Mouse (Mus musculus) kidney, adult 2 months (tissue): ENCODE measurements around the gene Astn2. TPM values are rescaled to one million over a fixed set of nuclear protein-coding genes. Genes with fewer than 3 reads are reported as not detected.

Experiments used
- DNase-seq: peaks from one replicate; pipeline ENCODE4 v3.0.0; 2021
- H3K27ac ChIP-seq: fragments of 200-500 bp; 2 replicates; pipeline ENCODE4 v1.5.1; 2012; ENCODE audit warnings: low read depth, low read length, control low read depth, inconsistent platforms; ENCODE audit not compliant: insufficient read depth
- H3K27me3 ChIP-seq: fragments of 200-500 bp; replicated peaks from 2 replicates; pipeline ENCODE4 v1.6.1; 2012; ENCODE audit warnings: mild to moderate bottlenecking, moderate library complexity, low read length, inconsistent platforms; ENCODE audit not compliant: control insufficient read depth, insufficient read depth
- H3K36me3 ChIP-seq: fragments of 200-500 bp; 2 replicates; pipeline ENCODE4 v1.6.1; 2012; ENCODE audit warnings: mild to moderate bottlenecking, moderate library complexity, low read length, inconsistent platforms; ENCODE audit not compliant: control insufficient read depth, insufficient read depth
- H3K4me1 ChIP-seq: fragments of 200-500 bp; 2 replicates; pipeline ENCODE4 v1.6.1; 2011; ENCODE audit warnings: low read length; ENCODE audit not compliant: control insufficient read depth, insufficient read depth
- H3K4me3 ChIP-seq: fragments of 200-500 bp; 2 replicates; pipeline ENCODE4 v1.5.1; 2011; ENCODE audit warnings: mild to moderate bottlenecking, low read depth, low read length, control low read depth; ENCODE audit not compliant: insufficient read depth
- CTCF ChIP-seq: fragments of 200-500 bp; conservative IDR thresholded peaks from 2 replicates; pipeline ENCODE4 v1.5.1; 2011; ENCODE audit warnings: low read depth, mild to moderate bottlenecking, control low read depth, low read length, moderate library complexity, mixed read lengths; ENCODE audit not compliant: insufficient read depth, insufficient read length
- POLR2A ChIP-seq: fragments of 200-500 bp; IDR thresholded peaks from one replicate; pipeline ENCODE4 v1.6.1; 2011; ENCODE audit warnings: low read depth, low read length, control low read depth
- WGBS: fragments of 180-500 bp; shearing (Covaris S2); methylation state at CpG from one replicate; pipeline ENCODE4 v1.1.7; 2018; 5-methylcytosine and 5-hydroxymethylcytosine counted together
- polyA plus RNA-seq: library from polyadenylated mRNA; depleted of rRNA; stranded (reverse); fragments of >200 nt; gene quantifications from 2 replicates; pipeline ENCODE4 v1.2.3, GENCODE M21; 2012

The Astn2 gene
- polyA plus RNA-seq, 1 experiment = 2.5 TPM

GRCm38 (mm10) chr4:65907660-65908059, 496.8 kb downstream of the Astn2 start:
- 71% methylated on average over 7 of the region's 7 CpGs for WGBS
- no peak overlapping the region for H3K4me3 ChIP-seq
- no peaks in the 10 kb centered on the region for H3K36me3 ChIP-seq
- no peak overlapping the region for H3K27ac ChIP-seq
- no peaks in the 10 kb centered on the region for H3K4me1 ChIP-seq
- DNase-seq = no peak
- H3K27me3 ChIP-seq = no peaks in the 10 kb centered on the region
- TF ChIP-seq CTCF = no peak
- no peak for TF ChIP-seq POLR2A

- WGBS = 87% methylated on average over 2 of the region's 2 CpGs
- H3K4me3 ChIP-seq = no peak overlapping the region
- no peaks in the 10 kb centered on the region for H3K4me1 ChIP-seq
- H3K36me3 ChIP-seq = no peaks in the 10 kb centered on the region
- no peaks in the 10 kb centered on the region for H3K27me3 ChIP-seq
- TF ChIP-seq CTCF (no peak), POLR2A (no peak)
- no peak for DNase-seq
- no peak overlapping the region for H3K27ac ChIP-seq
Measured at GRCm38 (mm10) chr4:65904963-65905362, 499.4 kb downstream of the Astn2 start.

- no peak overlapping the region for H3K27ac ChIP-seq
- TF ChIP-seq POLR2A = no peak
- TF ChIP-seq CTCF = no peak
- H3K4me3 ChIP-seq = no peak overlapping the region
- 49% methylated on average over 5 of the region's 5 CpGs for WGBS
- DNase-seq = no peak
- H3K36me3 ChIP-seq = no peaks in the 10 kb centered on the region
- no peaks in the 10 kb centered on the region for H3K27me3 ChIP-seq
- no peaks in the 10 kb centered on the region for H3K4me1 ChIP-seq
Measured at GRCm38 (mm10) chr4:65896092-65897027, 508.1 kb downstream of the Astn2 start.

- Histone ChIP-seq H3K27me3 (no peaks in the 10 kb centered on the region), H3K27ac (no peak overlapping the region), H3K36me3 (no peaks in the 10 kb centered on the region), H3K4me3 (no peak overlapping the region), H3K4me1 (no peaks in the 10 kb centered on the region)
- no peak for DNase-seq
- no peak for TF ChIP-seq POLR2A
- TF ChIP-seq CTCF = no peak
- WGBS = 52% methylated on average over 5 of the region's 5 CpGs
Measured at GRCm38 (mm10) chr4:65888332-65888993, 515.9 kb downstream of the Astn2 start.

- WGBS = 45% methylated on average over 1 of the region's 1 CpGs
- Histone ChIP-seq H3K36me3 (no peaks in the 10 kb centered on the region), H3K27ac (no peak overlapping the region), H3K27me3 (no peaks in the 10 kb centered on the region), H3K4me3 (no peak overlapping the region), H3K4me1 (no peaks in the 10 kb centered on the region)
- TF ChIP-seq CTCF (no peak), POLR2A (no peak)
- DNase-seq = no peak
Measured at GRCm38 (mm10) chr4:65886862-65887261, 517.5 kb downstream of the Astn2 start.

GRCm38 (mm10) chr4:65885921-65886320, 518.5 kb downstream of the Astn2 start:
- no peaks in the 10 kb centered on the region for H3K27me3 ChIP-seq
- no peaks in the 10 kb centered on the region for H3K36me3 ChIP-seq
- 76% methylated on average over 3 of the region's 3 CpGs for WGBS
- no peak for DNase-seq
- H3K4me1 ChIP-seq = no peaks in the 10 kb centered on the region
- TF ChIP-seq CTCF (no peak), POLR2A (no peak)
- no peak overlapping the region for H3K4me3 ChIP-seq
- H3K27ac ChIP-seq = no peak overlapping the region

GRCm38 (mm10) chr4:65874236-65874781, 530.1 kb downstream of the Astn2 start:
- no peak overlapping the region for H3K4me3 ChIP-seq
- TF ChIP-seq CTCF (no peak), POLR2A (no peak)
- 60% methylated on average over 2 of the region's 2 CpGs for WGBS
- H3K36me3 ChIP-seq = no peaks in the 10 kb centered on the region
- DNase-seq = no peak
- H3K4me1 ChIP-seq = no peaks in the 10 kb centered on the region
- H3K27ac ChIP-seq = no peak overlapping the region
- no peaks in the 10 kb centered on the region for H3K27me3 ChIP-seq
